Mouse (Mus musculus): ENCODE measurements around the gene 1700012B09Rik.

- TF ChIP-seq CTCF (IDR thresholded peaks at IDR 0.05; ENCODE audit: extremely low read depth, insufficient read depth, low read length), result no peak
- no peak for TF ChIP-seq POLR2A (IDR thresholded peaks at IDR 0.05; ENCODE audit: extremely low read depth, insufficient read depth, low read length)
Observed at GRCm38 (mm10) chr9:14778341-14778740, 7.5 kb upstream of the 1700012B09Rik start.

Data from cortical plate, adult 2 months (tissue).